Mouse (Mus musculus) liver, embryonic 14.5 days (tissue): Measurements from ENCODE around the gene Dlg2. TPM values are rescaled to one million over a fixed set of nuclear protein-coding genes. Genes with fewer than 3 reads are reported as not detected.

Experiments used
- ATAC-seq: fragments of 200-750 bp; cut with Nextera tagmentation; 2 replicates; pipeline ENCODE4 v1.8.0; 2017; ENCODE audit warnings: moderate number of reproducible peaks, mild to moderate bottlenecking, moderate library complexity; ENCODE audit not compliant: insufficient read depth
- DNase-seq, 3 experiments: peaks; one replicate each; pipeline ENCODE4 v3.0.0-alpha.2; 2012 to 2013; ENCODE audit warnings: low read depth in 3 of 3, low spot score in 3 of 3
- H3K27ac ChIP-seq: fragments of 300-500 bp; sonication (generic); 2 replicates; pipeline ENCODE4 v1.5.1; 2014; ENCODE audit warnings: moderate library complexity, mild to moderate bottlenecking, control low read depth, inconsistent platforms
- H3K27me3 ChIP-seq: fragments of 300-500 bp; sonication (generic); 2 replicates; pipeline ENCODE4 v1.6.1; 2014; ENCODE audit warnings: mild to moderate bottlenecking, low read length, moderate library complexity; ENCODE audit not compliant: control insufficient read depth, insufficient read depth
- H3K36me3 ChIP-seq: fragments of 300-500 bp; sonication (generic); replicated peaks from 2 replicates; pipeline ENCODE4 v1.6.1; 2014; ENCODE audit warnings: low read depth; ENCODE audit not compliant: control insufficient read depth, insufficient read depth
- H3K4me1 ChIP-seq, 2 experiments: fragments of 200-500 bp in 1 of 2; fragments of 300-500 bp in 1 of 2; sonication (generic) in 1 of 2; replicated peaks; 2 replicates each; pipeline ENCODE4 v1.6.1; 2012 to 2014; ENCODE audit warnings: antibody characterized with exemption in 1 of 2, inconsistent platforms in 1 of 2, low read length in 1 of 2; ENCODE audit not compliant: control insufficient read depth in 2 of 2, insufficient read depth in 2 of 2
- H3K4me2 ChIP-seq: fragments of 300-500 bp; sonication (generic); 2 replicates; pipeline ENCODE4 v1.6.1; 2014; ENCODE audit warnings: low read depth, mild to moderate bottlenecking, control low read depth, moderate library complexity
- H3K4me3 ChIP-seq, 2 experiments: fragments of 200-500 bp in 1 of 2; fragments of 300-500 bp in 1 of 2; sonication (generic) in 1 of 2; 2 replicates each; pipeline ENCODE4 v1.5.1; 2012 to 2014; ENCODE audit warnings: low read depth in 2 of 2, low read length in 2 of 2, mild to moderate bottlenecking in 2 of 2, control low read depth in 1 of 2, inconsistent platforms in 1 of 2, moderate library complexity in 1 of 2; ENCODE audit not compliant: insufficient read depth in 1 of 2
- H3K9ac ChIP-seq: fragments of 300-500 bp; sonication (generic); replicated peaks from 2 replicates; pipeline ENCODE4 v1.6.1; 2014; ENCODE audit warnings: mild to moderate bottlenecking, control low read depth, moderate library complexity
- H3K9me3 ChIP-seq: fragments of 300-500 bp; sonication (generic); 2 replicates; pipeline ENCODE4 v1.6.1; 2016; ENCODE audit warnings: low read length, mixed read lengths; ENCODE audit not compliant: control insufficient read depth
- CTCF ChIP-seq: IDR thresholded peaks from 2 replicates; pipeline ENCODE4 v1.5.1; 2016; ENCODE audit warnings: antibody characterized with exemption, low read depth, control low read depth
- EP300 ChIP-seq: IDR thresholded peaks from 2 replicates; pipeline ENCODE4 v1.6.1; 2016; ENCODE audit warnings: antibody characterized with exemption, low read depth
- WGBS: fragments of 180-500 bp; shearing (Covaris S2); extraction: QIAGEN DNeasy Blood & Tissue Kit; methylation state at CpG from one replicate; pipeline ENCODE4 v1.1.7; 2014; ENCODE audit not compliant: insufficient replicate concordance; 5-methylcytosine and 5-hydroxymethylcytosine counted together
- polyA plus RNA-seq, 2 experiments: library from polyadenylated mRNA; depleted of rRNA in 1 of 2; stranded (reverse) in 1 of 2; unstranded in 1 of 2; fragments of >200 nt; fragmentation: Nextera tagmentation in 1 of 2; extraction: Ambion mirVana in 1 of 2; gene quantifications; 2 replicates each; pipeline versions ENCODE4 v1.2.1 to v1.2.3; 2012 to 2014

Gene Dlg2
- polyA plus RNA-seq, 2 experiments = 0.33 to 0.44 TPM

- no peak for TF ChIP-seq EP300
- no peak for TF ChIP-seq CTCF
- WGBS = 32% methylated on average over 3 of the region's 3 CpGs
Observed at GRCm38 (mm10) chr7:91109575-91109974, 633.1 kb downstream of the Dlg2 start.

GRCm38 (mm10) chr7:91132128-91132527 is 655.7 kb downstream of the Dlg2 start:
- Histone ChIP-seq H3K27me3 (no peaks in the 10 kb centered on the region), H3K9me3 (no peaks in the 10 kb centered on the region), H3K27ac (no peak overlapping the region), H3K4me1 (no peaks in the 10 kb centered on the region), H3K4me3 (no peak overlapping the region), H3K36me3 (no peaks in the 10 kb centered on the region), H3K4me2 (no peak overlapping the region), H3K9ac (no peak overlapping the region)
- ATAC-seq (no peak), DNase-seq (no peak)
- 57% methylated on average over 4 of the region's 4 CpGs for WGBS
- no peak for TF ChIP-seq EP300
- no peak for TF ChIP-seq CTCF

More at GRCm38 (mm10) chr7:91109575-91109974, 633.1 kb downstream of the Dlg2 start:
- Histone ChIP-seq H3K4me2 (no peak overlapping the region), H3K4me3 (no peak overlapping the region), H3K9me3 (no peaks in the 10 kb centered on the region), H3K27ac (no peak overlapping the region), H3K9ac (no peak overlapping the region), H3K36me3 (no peaks in the 10 kb centered on the region), H3K27me3 (no peaks in the 10 kb centered on the region), H3K4me1 (no peaks in the 10 kb centered on the region)
- DNase-seq = no peak
- ATAC-seq = no peak

- no peak for ATAC-seq
Observed at GRCm38 (mm10) chr7:91154096-91154495, 677.6 kb downstream of the Dlg2 start.

GRCm38 (mm10) chr7:91159144-91159543 is 682.7 kb downstream of the Dlg2 start:
- WGBS = 52% methylated on average over 5 of the region's 5 CpGs
- no peaks in the 10 kb centered on the region for H3K27me3 ChIP-seq
- H3K4me3 ChIP-seq = no peak overlapping the region
- H3K4me2 ChIP-seq = no peak overlapping the region
- no peak overlapping the region for H3K27ac ChIP-seq
- no peak for TF ChIP-seq CTCF
- no peak for TF ChIP-seq EP300
- DNase-seq (no peak), ATAC-seq (no peak)
- H3K36me3 ChIP-seq = no peaks in the 10 kb centered on the region
- H3K4me1 ChIP-seq = no peaks in the 10 kb centered on the region
- no peak overlapping the region for H3K9ac ChIP-seq
- H3K9me3 ChIP-seq = no peaks in the 10 kb centered on the region

More at GRCm38 (mm10) chr7:91154096-91154495, 677.6 kb downstream of the Dlg2 start:
- H3K4me1 ChIP-seq = no peaks in the 10 kb centered on the region
- no peak overlapping the region for H3K4me3 ChIP-seq
- H3K9me3 ChIP-seq = no peaks in the 10 kb centered on the region
- DNase-seq = no peak
- no peak overlapping the region for H3K27ac ChIP-seq
- no peaks in the 10 kb centered on the region for H3K36me3 ChIP-seq
- no peaks in the 10 kb centered on the region for H3K27me3 ChIP-seq
- H3K4me2 ChIP-seq = no peak overlapping the region
- WGBS = 44% methylated on average over 1 of the region's 1 CpGs
- no peak overlapping the region for H3K9ac ChIP-seq
- TF ChIP-seq EP300 = no peak
- TF ChIP-seq CTCF = no peak

- ATAC-seq = no peak
- no peaks in the 10 kb centered on the region for H3K36me3 ChIP-seq
- H3K27ac ChIP-seq = no peak overlapping the region
- H3K9me3 ChIP-seq = no peaks in the 10 kb centered on the region
- WGBS = 49% methylated on average over 2 of the region's 2 CpGs
- no peak for TF ChIP-seq EP300
- TF ChIP-seq CTCF = no peak
- no peak overlapping the region for H3K4me2 ChIP-seq
- DNase-seq = no peak
- H3K27me3 ChIP-seq = no peaks in the 10 kb centered on the region
- no peaks in the 10 kb centered on the region for H3K4me1 ChIP-seq
- no peak overlapping the region for H3K4me3 ChIP-seq
- no peak overlapping the region for H3K9ac ChIP-seq
Observed at GRCm38 (mm10) chr7:91161643-91162175, 685.2 kb downstream of the Dlg2 start.
